Mouse (Mus musculus) left cerebral cortex, postnatal 4 days (tissue): ENCODE measurements around the gene Pnpla7. TPM values are rescaled to one million over a fixed set of nuclear protein-coding genes. Genes with fewer than 3 reads are reported as not detected.
A peak's percentile ranks its signal among the peaks of the same experiment; 100 is the strongest.

Experiments
- DNase-seq: peaks from one replicate; pipeline ENCODE4 v3.0.0-alpha.2; 2022
- intact Hi-C: fragments of 180-260 bp; cut with DNase I; formaldehyde crosslinking; loops from one replicate; pipeline ENCODE4 v1.15.1; 2025
- total RNA-seq, 2 experiments: library from RNA; stranded (reverse); gene quantifications; 2 replicates each; pipeline ENCODE4 v1.2.3; 2021

Pnpla7 gene
- total RNA-seq, 2 experiments from 2014 or later = 7.0 to 8.4 TPM

- DNase-seq = no peak
- intact Hi-C loops = no loop called here
Measured at GRCm38 (mm10) chr2:24976960-24977359, 1.1 kb downstream of the Pnpla7 start.

- DNase-seq = no peak
- intact Hi-C loops = no loop called here
Measured at GRCm38 (mm10) chr2:24987762-24988161, 11.9 kb downstream of the Pnpla7 start.

GRCm38 (mm10) chr2:24995332-24995731 lies 19.5 kb downstream of the Pnpla7 start:
- DNase-seq = no peak
- intact Hi-C loops = no loop called here

- intact Hi-C loops = no loop called here
- no peak for DNase-seq
Measured at GRCm38 (mm10) chr2:24996471-24996870, 20.6 kb downstream of the Pnpla7 start.

GRCm38 (mm10) chr2:25000544-25001235 lies 24.9 kb downstream of the Pnpla7 start:
- intact Hi-C loops = no loop called here
- peak; percentile 32 for DNase-seq

GRCm38 (mm10) chr2:25003946-25004786 lies 28.3 kb downstream of the Pnpla7 start:
- intact Hi-C loops = no loop called here
- DNase-seq = peak; percentile 35

- DNase-seq = no peak
- intact Hi-C loops = no loop called here
Measured at GRCm38 (mm10) chr2:25006767-25007166, 30.9 kb downstream of the Pnpla7 start.

- no peak for DNase-seq
- intact Hi-C loops = no loop called here
Measured at GRCm38 (mm10) chr2:25008250-25008649, 32.4 kb downstream of the Pnpla7 start.

- intact Hi-C loops = no loop called here
- no peak for DNase-seq
Measured at GRCm38 (mm10) chr2:25022678-25023077, 46.8 kb downstream of the Pnpla7 start.

GRCm38 (mm10) chr2:25025109-25025508 lies 49.3 kb downstream of the Pnpla7 start:
- no peak for DNase-seq
- intact Hi-C loops = no loop called here

- no peak for DNase-seq
- intact Hi-C loops = no loop called here
Measured at GRCm38 (mm10) chr2:25034994-25035393, 59.2 kb downstream of the Pnpla7 start.

GRCm38 (mm10) chr2:25040089-25040488 lies 64.3 kb downstream of the Pnpla7 start:
- intact Hi-C loops = no loop called here
- DNase-seq = no peak

GRCm38 (mm10) chr2:25050921-25051320 lies 75.1 kb downstream of the Pnpla7 start:
- DNase-seq = peak; percentile 80
- intact Hi-C loops = no loop called here

- intact Hi-C loops = no loop called here
- no peak for DNase-seq
Measured at GRCm38 (mm10) chr2:25051450-25051849, 75.6 kb downstream of the Pnpla7 start.

- intact Hi-C loops = no loop called here
- DNase-seq = no peak
Measured at GRCm38 (mm10) chr2:25053101-25053500, 77.3 kb downstream of the Pnpla7 start.

GRCm38 (mm10) chr2:25054221-25055067 lies 78.6 kb downstream of the Pnpla7 start, which contains the start of gene Nsmf:
Nsmf (plus strand) TSS chr2:25054355.
- peak; percentile 85 for DNase-seq
- intact Hi-C loops = no loop called here

GRCm38 (mm10) chr2:25055068-25055405 lies 79.2 kb downstream of the Pnpla7 start:
- intact Hi-C loops = no loop called here
- peak; percentile 88 for DNase-seq

GRCm38 (mm10) chr2:25055409-25056155 lies 79.7 kb downstream of the Pnpla7 start:
- intact Hi-C loops = no loop called here

GRCm38 (mm10) chr2:25058926-25059325 lies 83.1 kb downstream of the Pnpla7 start:
- intact Hi-C loops = no loop called here
- DNase-seq = peak; percentile 52

More at GRCm38 (mm10) chr2:25055409-25056155, 79.7 kb downstream of the Pnpla7 start:
- peak; percentile 61 for DNase-seq

GRCm38 (mm10) chr2:25063523-25063922 lies 87.7 kb downstream of the Pnpla7 start:
- DNase-seq = no peak
- intact Hi-C loops = no loop called here
